Mouse (Mus musculus): ENCODE data around the gene Npcd.

DNA sequence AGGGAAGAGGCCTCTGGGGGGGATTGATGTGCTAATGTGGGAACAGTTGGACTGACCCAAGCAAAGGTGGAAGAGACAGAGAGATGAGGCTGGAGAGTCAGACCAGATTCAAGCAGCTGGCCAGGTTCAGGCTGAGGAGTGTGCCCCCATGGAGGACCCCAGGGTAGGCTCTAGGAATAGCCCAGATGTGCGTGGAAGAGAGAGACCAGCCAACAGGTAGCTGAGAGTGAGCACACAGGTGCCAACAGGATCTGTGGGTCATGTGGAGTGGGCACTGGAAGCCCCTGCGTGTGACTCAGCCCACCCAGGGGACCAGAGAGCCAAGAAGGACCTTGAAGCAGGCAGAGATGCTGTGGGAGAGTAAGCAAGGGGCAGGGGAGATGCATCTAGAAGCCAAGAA is 32.4 kb downstream of the Npcd start:
- TF ChIP-seq POLR2A (IDR thresholded peaks at IDR 0.05; ENCODE audit: control insufficient read depth, extremely low read depth, insufficient read depth, low read length, poor library complexity) (no peak), CTCF (IDR thresholded peaks at IDR 0.05; ENCODE audit: borderline replicate concordance, control insufficient read depth, extremely low read depth, insufficient read depth, low read length, poor library complexity) (no peak)
